Mouse (Mus musculus) kidney, embryonic 15.5 days (tissue): Measurements from ENCODE around the gene Cpt1b. TPM values are rescaled to one million over a fixed set of nuclear protein-coding genes. Genes with fewer than 3 reads are reported as not detected.

Experiments used
- polyA plus RNA-seq: library from polyadenylated mRNA; unstranded; fragments of >200 nt; fragmentation: Nextera tagmentation; extraction: Ambion mirVana; gene quantifications from 2 replicates; pipeline ENCODE4 v1.2.1, GENCODE M21; 2015

Gene Cpt1b
- polyA plus RNA-seq, 1 experiment from 2014 or later, result 3.9 TPM

Other genes with a start within 250 kb of the Cpt1b start
- gene Plxnb2, start 245.1 kb downstream of the Cpt1b start, polyA plus RNA-seq, result 138 and 160 TPM in 2 replicates
- 17.0 and 19.2 TPM in 2 replicates for gene Dennd6b, start 229.4 kb downstream of the Cpt1b start, polyA plus RNA-seq
- 22.7 and 26.9 TPM in 2 replicates for gene Ppp6r2, start 214.3 kb downstream of the Cpt1b start, polyA plus RNA-seq
- 42.6 and 51.4 TPM in 2 replicates for gene Sbf1, start 110.6 kb downstream of the Cpt1b start, polyA plus RNA-seq
- gene Adm2, start 103.1 kb downstream of the Cpt1b start, polyA plus RNA-seq, result 0.71 and 0.74 TPM in 2 replicates
- 6.8 and 7.1 TPM in 2 replicates for gene Miox, start 91.5 kb downstream of the Cpt1b start, polyA plus RNA-seq
- gene Lmf2, start 70.2 kb downstream of the Cpt1b start, polyA plus RNA-seq, result 54.1 and 67.9 TPM in 2 replicates
- 147 and 155 TPM in 2 replicates for gene Ncaph2, start 70.1 kb downstream of the Cpt1b start, polyA plus RNA-seq
- 7.9 and 8.2 TPM in 2 replicates for gene Sco2, start 52.0 kb downstream of the Cpt1b start, polyA plus RNA-seq
- gene Tymp, start 48.8 kb downstream of the Cpt1b start, polyA plus RNA-seq, result 1.3 and 1.4 TPM in 2 replicates
- 0.82 and 0.83 TPM in 2 replicates for gene Odf3b, start 46.6 kb downstream of the Cpt1b start, polyA plus RNA-seq
- not detected in 2 replicates for gene Klhdc7b, start 40.9 kb downstream of the Cpt1b start, polyA plus RNA-seq
- gene Syce3, start 15.4 kb downstream of the Cpt1b start, polyA plus RNA-seq, result not detected in 2 replicates
- 3.7 and 3.8 TPM in 2 replicates for gene C730034F03Rik, start 3.7 kb upstream of the Cpt1b start, polyA plus RNA-seq
- gene Gm44502, start 3.8 kb upstream of the Cpt1b start, polyA plus RNA-seq, result 0.15 TPM in 1 of 2 replicates, not detected in the other
- 57.2 and 62.0 TPM in 2 replicates for gene Chkb, start 4.0 kb upstream of the Cpt1b start, polyA plus RNA-seq
- gene Mapk8ip2, start 28.1 kb upstream of the Cpt1b start, polyA plus RNA-seq, result 0.77 and 1.7 TPM in 2 replicates
- gene Arsa, start 51.6 kb upstream of the Cpt1b start, polyA plus RNA-seq, result 14.4 and 18.7 TPM in 2 replicates
- gene Shank3, start 73.8 kb upstream of the Cpt1b start, polyA plus RNA-seq, result 1.8 and 2.2 TPM in 2 replicates
- gene Acr, start 142.5 kb upstream of the Cpt1b start, polyA plus RNA-seq, result 0.22 and 0.27 TPM in 2 replicates
- gene Rabl2, start 166.1 kb upstream of the Cpt1b start, polyA plus RNA-seq, result 53.9 and 55.9 TPM in 2 replicates